ENCODE assay signal across 22 mouse cellular contexts in genomic region chr10:75819882-75820281, GRCm38 (mm10). TPM values are rescaled to one million over a fixed set of nuclear protein-coding genes. Genes with fewer than 3 reads are reported as not detected.
"Had no signal": no experiment of that assay in that cellular context is flagged by ENCODE, and none has a peak within 500 bp of the region (broad histone marks: within the 10 kb centered on the region; RNA-seq: fewer than 3 reads in every experiment).

No protein-coding gene starts in this region.

- H3K27ac ChIP-seq: midbrain, embryonic 13.5 days; midbrain, embryonic 15.5 days; neural tube, embryonic 12.5 days; stomach, embryonic 15.5 days; stomach, postnatal 0 days had no signal

- ATAC-seq: midbrain, embryonic 13.5 days; midbrain, embryonic 15.5 days had no signal

- H3K36me3 ChIP-seq: midbrain, embryonic 13.5 days; midbrain, embryonic 15.5 days; neural tube, embryonic 12.5 days; stomach, embryonic 15.5 days had no signal

- H3K27me3 ChIP-seq: midbrain, embryonic 13.5 days; midbrain, embryonic 15.5 days; neural tube, embryonic 12.5 days; stomach, embryonic 15.5 days had no signal

- H3K4me1 ChIP-seq: midbrain, embryonic 13.5 days; midbrain, embryonic 15.5 days; neural tube, embryonic 12.5 days; stomach, embryonic 15.5 days had no signal

- DNase-seq: lung, adult 18-20 months; lung, embryonic 14.5 days; lung, postnatal 10 days; lung, postnatal 4 days; right cerebral cortex, postnatal 14 days; thymus, adult 2 months; thymus, postnatal 25 days; thymus, postnatal 4 days had no signal

- H3K4me3 ChIP-seq: megakaryocyte, embryonic 14.5 days; midbrain, embryonic 13.5 days; midbrain, embryonic 15.5 days; neural tube, embryonic 12.5 days; stomach, embryonic 15.5 days had no signal

RNA-seq across cellular contexts. Expression of gene Gstt4, which starts 2.5 kb away (rescaled TPM):
- total RNA-seq: midbrain, postnatal 0 days; monocyte, adult 5-6 weeks; neutrophil, adult 5-6 weeks had no signal
- polyA plus RNA-seq: liver, embryonic 16.5 days; lung, embryonic 14.5 days; lung, embryonic 16.5 days; midbrain, embryonic 11.5 days; midbrain, embryonic 13.5 days; midbrain, embryonic 15.5 days; midbrain, postnatal 0 days; neural tube, embryonic 12.5 days; neural tube, embryonic 14.5 days; spleen, adult 2 months; stomach, embryonic 15.5 days; stomach, postnatal 0 days had no signal

RNA-seq across cellular contexts. Expression of gene Gstt1, which starts 21.5 kb away (rescaled TPM):
- total RNA-seq: monocyte, adult 5-6 weeks; neutrophil, adult 5-6 weeks had no signal

RNA-seq across cellular contexts. Expression of gene Gstt3, which starts 38.7 kb away (rescaled TPM):
- total RNA-seq: neutrophil, adult 5-6 weeks had no signal
- polyA plus RNA-seq: neural tube, embryonic 14.5 days had no signal

RNA-seq across cellular contexts. Expression of gene Gm20441, which starts 39.1 kb away (rescaled TPM):
- total RNA-seq: midbrain, postnatal 0 days; monocyte, adult 5-6 weeks; neutrophil, adult 5-6 weeks had no signal
- polyA plus RNA-seq: lung, embryonic 14.5 days; midbrain, embryonic 11.5 days; midbrain, embryonic 13.5 days; midbrain, embryonic 15.5 days; midbrain, postnatal 0 days; neural tube, embryonic 12.5 days; neural tube, embryonic 14.5 days; spleen, adult 2 months; thymus, adult 2 months had no signal
